Mouse (Mus musculus) midbrain, embryonic 14.5 days (tissue): ENCODE measurements around the gene Tex46. TPM values are rescaled to one million over a fixed set of nuclear protein-coding genes. Genes with fewer than 3 reads are reported as not detected.

Experiments used
- ATAC-seq: fragments of 200-750 bp; cut with Nextera tagmentation; 2 replicates; pipeline ENCODE4 v1.8.0; 2017; ENCODE audit warnings: moderate number of reproducible peaks, moderate library complexity; ENCODE audit not compliant: low FRiP score, low TSS enrichment
- DNase-seq: peaks from one replicate; pipeline ENCODE4 v3.0.0-alpha.2; 2015
- H3K27ac ChIP-seq: fragments of 300-500 bp; sonication (generic); replicated peaks from 2 replicates; pipeline ENCODE4 v1.5.1; 2014; ENCODE audit warnings: mild to moderate bottlenecking, low read depth, low read length, moderate library complexity
- H3K27me3 ChIP-seq: fragments of 300-500 bp; sonication (generic); 2 replicates; pipeline ENCODE4 v1.6.1; 2014; ENCODE audit warnings: low read length, control low read depth, mixed read lengths; ENCODE audit not compliant: control insufficient read depth, insufficient read depth
- H3K36me3 ChIP-seq: fragments of 300-500 bp; sonication (generic); 2 replicates; pipeline ENCODE4 v1.6.1; 2014; ENCODE audit warnings: low read length, control low read depth; ENCODE audit not compliant: control insufficient read depth, insufficient read depth
- H3K4me1 ChIP-seq: fragments of 300-500 bp; sonication (generic); 2 replicates; pipeline ENCODE4 v1.6.1; 2014; ENCODE audit warnings: mild to moderate bottlenecking, antibody characterized with exemption, low read length, control low read depth; ENCODE audit not compliant: control insufficient read depth, insufficient read depth
- H3K4me2 ChIP-seq: fragments of 300-500 bp; sonication (generic); 2 replicates; pipeline ENCODE4 v1.6.1; 2014; ENCODE audit warnings: mild to moderate bottlenecking, low read length, moderate library complexity
- H3K4me3 ChIP-seq: fragments of 300-500 bp; sonication (generic); replicated peaks from 2 replicates; pipeline ENCODE4 v1.5.1; 2014; ENCODE audit warnings: low read depth, low read length
- H3K9ac ChIP-seq: fragments of 300-500 bp; sonication (generic); replicated peaks from 2 replicates; pipeline ENCODE4 v1.6.1; 2014; ENCODE audit warnings: mild to moderate bottlenecking, low read length, moderate library complexity
- H3K9me3 ChIP-seq: fragments of 300-500 bp; sonication (generic); 2 replicates; pipeline ENCODE4 v1.6.1; 2016; ENCODE audit warnings: low read length, control low read depth, mixed read lengths; ENCODE audit not compliant: control insufficient read depth
- WGBS: fragments of 180-500 bp; shearing (Covaris S2); extraction: QIAGEN DNeasy Blood & Tissue Kit; methylation state at CpG from one replicate; pipeline ENCODE4 v1.1.7; 2014; 5-methylcytosine and 5-hydroxymethylcytosine counted together
- polyA plus RNA-seq: library from polyadenylated mRNA; unstranded; fragments of >200 nt; fragmentation: Nextera tagmentation; extraction: Ambion mirVana; gene quantifications from 2 replicates; pipeline ENCODE4 v1.2.1, GENCODE M21; 2014

The Tex46 gene
- polyA plus RNA-seq, 1 experiment from 2014 or later = not detected

GRCm38 (mm10) chr4:136636983-136637562, 26.8 kb downstream of the Tex46 start:
- Histone ChIP-seq H3K4me3 (peak overlapping the region; percentile 47), H3K27ac (peak overlapping the region; percentile 45; the same call in 1 of the 2 replicates), H3K4me2 (peak overlapping the region; percentile 76), H3K36me3 (no peaks in the 10 kb centered on the region), H3K4me1 (peaks cover 12% of the 10 kb centered on the region; the same call in 1 of the 2 replicates), H3K9ac (peak overlapping the region; percentile 61), H3K9me3 (no peaks in the 10 kb centered on the region), H3K27me3 (peaks cover 16% of the 10 kb centered on the region; the same call in 1 of the 2 replicates)
- no peak for DNase-seq
- peak; percentile 63; the same call in 1 of the 2 replicates for ATAC-seq
- 18% methylated on average over 37 of the region's 37 CpGs for WGBS

DNA sequence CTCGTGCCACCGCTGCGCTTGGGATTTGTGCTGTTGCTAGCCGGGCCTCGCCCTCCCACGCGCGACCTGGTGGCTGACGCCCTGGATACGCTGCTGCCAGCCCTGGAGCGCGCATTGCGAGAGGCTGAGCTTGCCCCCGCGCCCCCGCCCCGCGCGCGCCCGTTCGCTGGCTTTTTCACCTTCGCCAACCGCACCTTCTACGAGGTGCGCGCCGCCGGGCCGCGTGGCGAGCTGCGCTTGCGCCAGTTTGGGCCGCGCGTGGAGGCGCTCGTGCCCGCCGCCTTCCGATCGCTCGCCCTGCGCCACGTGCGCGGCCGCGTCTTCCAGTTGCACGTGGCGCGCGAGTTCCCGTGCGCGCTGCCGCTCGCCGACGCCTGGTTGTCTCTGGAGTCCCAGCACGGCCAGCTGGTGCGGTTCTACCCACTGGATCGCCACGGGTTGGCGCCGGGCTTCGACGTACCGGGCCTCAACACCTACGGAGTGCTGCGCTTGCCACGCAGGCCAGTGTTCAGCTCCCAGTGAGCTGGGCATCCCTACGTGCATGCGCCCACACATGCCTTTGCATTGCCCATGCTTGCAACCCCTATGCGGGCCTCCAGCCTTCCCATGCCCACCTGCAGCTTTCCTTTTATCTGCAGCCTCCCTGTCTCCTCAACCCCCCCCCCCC, 27.5 kb downstream of the Tex46 start:
- peak; percentile 95 for DNase-seq
- WGBS = 2% methylated on average over 74 of the region's 76 CpGs

GRCm38 (mm10) chr4:136638230-136638750, 28.1 kb downstream of the Tex46 start:
- H3K36me3 ChIP-seq = no peaks in the 10 kb centered on the region
- peak overlapping the region; percentile 61; the same call in 1 of the 2 replicates for H3K9ac ChIP-seq
- H3K4me2 ChIP-seq = peak overlapping the region; percentile 76
- H3K4me3 ChIP-seq = no peak overlapping the region
- DNase-seq (peak; percentile 17), ATAC-seq (no peak)
- H3K27me3 ChIP-seq = peaks cover 16% of the 10 kb centered on the region; the same call in 1 of the 2 replicates
- 17% methylated on average over 7 of the region's 7 CpGs for WGBS
- peaks cover 12% of the 10 kb centered on the region; the same call in 1 of the 2 replicates for H3K4me1 ChIP-seq
- H3K9me3 ChIP-seq = no peaks in the 10 kb centered on the region
- no peak overlapping the region for H3K27ac ChIP-seq

More for the DNA sequence above, 27.5 kb downstream of the Tex46 start:
- peaks cover 16% of the 10 kb centered on the region; the same call in 1 of the 2 replicates for H3K27me3 ChIP-seq
- no peaks in the 10 kb centered on the region for H3K36me3 ChIP-seq
- ATAC-seq = peak; percentile 77
- H3K4me2 ChIP-seq = peak overlapping the region; percentile 76
- H3K4me1 ChIP-seq = peaks cover 12% of the 10 kb centered on the region; the same call in 1 of the 2 replicates
- H3K9ac ChIP-seq = peak overlapping the region; percentile 61
- H3K4me3 ChIP-seq = peak overlapping the region; percentile 47
- H3K27ac ChIP-seq = peak overlapping the region; percentile 45
- H3K9me3 ChIP-seq = no peaks in the 10 kb centered on the region

GRCm38 (mm10) chr4:136638890-136639289, 28.7 kb downstream of the Tex46 start:
- under 1% methylated on average over 10 of the region's 10 CpGs for WGBS
- ATAC-seq (no peak), DNase-seq (peak; percentile 75)
- Histone ChIP-seq H3K4me2 (peak overlapping the region; percentile 35), H3K36me3 (no peaks in the 10 kb centered on the region), H3K4me1 (peaks cover 12% of the 10 kb centered on the region; the same call in 1 of the 2 replicates), H3K9ac (no peak overlapping the region; the same call in 1 of the 2 replicates), H3K4me3 (0 out of 2 replicates have a peak overlapping the region, but pooled peaks have one; percentile 3), H3K9me3 (no peaks in the 10 kb centered on the region), H3K27me3 (peaks cover 16% of the 10 kb centered on the region; the same call in 1 of the 2 replicates), H3K27ac (no peak overlapping the region)

DNA sequence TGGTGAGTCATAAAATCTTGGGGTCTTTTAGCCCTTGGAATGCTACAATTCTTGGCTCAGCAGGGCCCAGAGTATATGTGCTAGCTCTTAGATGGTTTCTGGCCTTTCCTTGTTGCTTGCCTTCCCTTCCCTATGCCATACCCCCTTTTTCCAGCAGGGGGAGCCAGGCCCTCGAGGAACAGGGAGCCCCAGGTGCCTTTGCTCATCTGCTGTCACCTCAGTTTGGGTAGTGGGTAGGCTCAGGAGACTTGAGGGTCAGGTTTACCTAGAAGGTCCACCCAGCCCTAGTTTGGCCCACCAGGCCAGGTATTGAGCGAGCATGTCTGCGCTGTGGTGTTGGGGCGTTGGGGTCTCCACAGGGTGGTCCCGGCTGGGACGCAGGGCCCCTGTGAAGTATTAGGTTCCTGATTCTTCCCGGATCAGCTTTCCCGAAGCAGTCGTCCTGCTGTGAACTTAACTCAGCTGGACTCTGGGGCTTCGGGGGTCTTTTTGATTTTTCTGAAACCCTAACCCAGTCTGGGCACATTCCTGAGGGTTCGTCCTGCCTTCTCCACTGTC, 38.8 kb downstream of the Tex46 start:
- ATAC-seq (no peak), DNase-seq (peak; percentile 87)
- no peak overlapping the region for H3K4me3 ChIP-seq
- no peaks in the 10 kb centered on the region; the same call in 1 of the 2 replicates for H3K9me3 ChIP-seq
- WGBS = 14% methylated on average over 11 of the region's 11 CpGs
- no peak overlapping the region for H3K4me2 ChIP-seq
- no peaks in the 10 kb centered on the region for H3K27me3 ChIP-seq
- peaks cover 22% of the 10 kb centered on the region for H3K4me1 ChIP-seq
- 0 out of 2 replicates have a peak overlapping the region, but pooled peaks have one; percentile 8 for H3K27ac ChIP-seq
- 0 out of 2 replicates have a peak overlapping the region, but pooled peaks have one; percentile 6 for H3K9ac ChIP-seq
- peaks cover 8% of the 10 kb centered on the region for H3K36me3 ChIP-seq

DNA sequence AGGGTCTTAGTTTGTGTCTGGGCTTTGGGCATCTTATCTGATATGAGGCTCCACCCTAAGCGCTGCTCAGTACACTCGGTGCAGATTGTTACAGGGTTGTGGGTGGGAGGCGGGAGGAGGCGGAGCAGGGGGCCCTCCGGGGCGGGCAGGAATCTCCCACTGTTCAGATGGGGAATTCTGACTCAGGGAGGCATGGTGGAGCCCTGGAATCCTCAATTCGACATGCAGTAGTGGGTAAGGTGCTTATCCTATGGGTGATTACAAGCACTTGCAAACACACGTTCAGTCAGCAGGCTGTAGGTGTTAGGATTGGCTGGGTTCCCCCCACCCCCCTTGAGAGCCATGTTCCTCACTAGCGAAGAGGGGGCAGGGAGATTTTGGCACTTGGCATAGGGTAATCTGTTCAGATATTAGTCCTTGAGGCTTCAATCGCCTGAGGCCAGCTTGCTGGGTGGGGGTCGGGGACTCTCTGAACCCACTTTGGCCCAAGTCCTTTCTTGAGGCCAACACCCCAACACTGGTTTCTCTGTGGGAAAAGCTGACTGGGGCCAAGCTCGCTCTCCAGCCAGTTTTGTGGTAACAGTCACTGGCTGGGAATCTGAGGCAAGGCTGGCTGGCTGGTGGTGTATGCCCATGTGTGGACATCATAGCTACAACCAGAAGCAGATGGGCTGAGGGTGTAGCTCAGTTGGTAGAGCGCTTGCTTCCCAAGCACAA, 39.4 kb downstream of the Tex46 start:
- H3K27me3 ChIP-seq = no peaks in the 10 kb centered on the region
- no peak for ATAC-seq
- no peak overlapping the region for H3K4me3 ChIP-seq
- H3K36me3 ChIP-seq = peaks cover 14% of the 10 kb centered on the region
- DNase-seq = peak; percentile 17
- no peak overlapping the region for H3K4me2 ChIP-seq
- 35% methylated on average over 13 of the region's 13 CpGs for WGBS
- H3K9ac ChIP-seq = 0 out of 2 replicates have a peak overlapping the region, but pooled peaks have one; percentile 6
- H3K4me1 ChIP-seq = peaks cover 22% of the 10 kb centered on the region
- no peaks in the 10 kb centered on the region; the same call in 1 of the 2 replicates for H3K9me3 ChIP-seq
- 0 out of 2 replicates have a peak overlapping the region, but pooled peaks have one; percentile 8 for H3K27ac ChIP-seq

DNA sequence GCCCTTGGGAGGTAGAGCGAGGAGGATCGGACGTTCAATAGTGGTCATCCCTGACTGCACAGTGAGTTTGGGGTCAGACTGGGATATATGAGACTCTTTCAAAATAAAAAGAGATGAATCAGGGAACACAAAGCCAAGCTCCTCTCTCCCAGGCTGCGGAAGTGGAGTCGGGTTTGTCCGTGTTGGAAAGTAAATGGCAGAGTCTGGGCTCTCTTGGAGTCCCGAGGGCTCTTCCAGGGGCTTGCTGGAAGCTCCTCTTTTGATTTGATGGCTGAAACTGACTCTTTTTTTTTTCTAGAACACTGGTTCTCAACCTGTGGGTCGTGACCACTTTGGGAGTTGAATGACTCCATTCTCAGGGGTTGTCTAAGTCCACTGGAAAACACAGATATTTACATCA, 40.0 kb downstream of the Tex46 start:
- no peak for ATAC-seq
- 0 out of 2 replicates have a peak overlapping the region, but pooled peaks have one; percentile 8 for H3K27ac ChIP-seq
- no peak overlapping the region for H3K9ac ChIP-seq
- H3K4me3 ChIP-seq = no peak overlapping the region
- DNase-seq = no peak
- no peaks in the 10 kb centered on the region; the same call in 1 of the 2 replicates for H3K9me3 ChIP-seq
- H3K36me3 ChIP-seq = peaks cover 21% of the 10 kb centered on the region
- no peak overlapping the region for H3K4me2 ChIP-seq
- H3K27me3 ChIP-seq = no peaks in the 10 kb centered on the region
- peaks cover 22% of the 10 kb centered on the region for H3K4me1 ChIP-seq
- WGBS = 70% methylated on average over 8 of the region's 8 CpGs

DNA sequence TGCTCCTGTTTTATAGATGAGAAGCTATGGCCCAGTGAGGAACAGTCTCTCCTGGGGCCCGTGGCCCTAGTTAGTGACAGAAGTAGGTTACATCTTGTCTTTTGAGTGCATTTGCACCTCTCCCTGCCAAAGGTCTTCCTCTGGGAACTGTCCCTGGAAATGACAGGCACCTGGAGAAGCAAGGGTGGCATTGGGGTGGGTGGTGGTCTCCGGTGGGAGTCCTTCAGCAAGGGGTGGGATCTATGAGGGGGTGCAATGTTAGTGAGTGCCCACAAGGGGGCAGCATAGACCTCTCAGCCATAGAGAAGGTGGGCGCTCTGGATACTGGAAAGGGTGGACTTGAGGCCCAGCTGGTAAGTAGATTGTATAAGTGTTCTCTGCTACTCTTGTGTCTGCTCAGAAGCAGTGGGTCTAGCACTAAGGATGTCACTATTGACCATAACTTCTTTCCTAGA, 41.1 kb downstream of the Tex46 start:
- peaks cover 22% of the 10 kb centered on the region for H3K4me1 ChIP-seq
- ATAC-seq = 0 out of 2 replicates have a peak, but pooled peaks have one; percentile 31
- peak; percentile 81 for DNase-seq
- WGBS = 64% methylated on average over 3 of the region's 3 CpGs
- H3K9ac ChIP-seq = no peak overlapping the region
- H3K4me2 ChIP-seq = no peak overlapping the region
- no peak overlapping the region for H3K4me3 ChIP-seq
- H3K27ac ChIP-seq = peak overlapping the region; percentile 82
- H3K9me3 ChIP-seq = no peaks in the 10 kb centered on the region; the same call in 1 of the 2 replicates
- no peaks in the 10 kb centered on the region for H3K27me3 ChIP-seq
- peaks cover 32% of the 10 kb centered on the region for H3K36me3 ChIP-seq
